Mouse (Mus musculus): ENCODE measurements at regions not wholly inside any gene's neighbourhood (a gene's known extent, or its start where the extent isn't known, plus 50 kb on each side); places are given as distances from the start of the nearest gene placed in this dataset.

- Histone ChIP-seq H3K36me3 (ENCODE audit: control insufficient read depth, insufficient read depth, low read length) (no peaks in the 10 kb centered on the region), H3K4me3 (ENCODE audit: low read length) (no peak overlapping the region), H3K4me1 (replicated peaks; ENCODE audit: control insufficient read depth, insufficient read depth, low read length) (0 out of 2 replicates have a peak, but pooled peaks cover 2% of the 10 kb centered on the region), H3K9me3 (ENCODE audit: control insufficient read depth, low read length) (no peaks in the 10 kb centered on the region), H3K27me3 (ENCODE audit: control insufficient read depth, insufficient read depth, low read depth, low read length) (no peaks in the 10 kb centered on the region), H3K27ac (ENCODE audit: low read length) (no peak overlapping the region), H3K4me2 (ENCODE audit: low read depth, low read length) (no peak overlapping the region), H3K9ac (ENCODE audit: low read length) (no peak overlapping the region)
- 52% methylated on average over 10 of the region's 10 CpGs for WGBS
- ATAC-seq (ENCODE audit: low read depth) = no peak
These were observed 54.0 kb upstream of the Cerkl start for GRCm38 (mm10) chr2:79510485-79511094.

DNA sequence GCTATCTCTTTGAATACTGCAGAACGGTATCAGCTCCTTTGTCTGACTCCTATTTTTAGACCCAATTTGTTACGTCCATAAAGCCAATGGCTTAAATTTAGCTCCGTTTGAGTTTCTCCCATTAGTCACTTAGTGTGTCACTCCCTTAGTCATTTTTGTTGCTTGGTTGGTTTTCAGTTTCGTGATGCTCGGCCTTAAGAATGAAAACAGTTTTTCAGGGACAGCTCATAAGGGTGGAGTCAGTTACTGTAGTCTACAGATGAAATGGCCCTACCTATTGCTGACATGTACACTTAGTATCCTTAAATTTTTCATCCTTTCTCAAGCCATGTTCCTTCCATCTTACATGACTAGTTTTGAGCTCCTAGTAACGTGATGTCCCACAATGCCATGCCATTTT is 54.5 kb upstream of the Cerkl start:
- H3K27me3 ChIP-seq (ENCODE audit: control insufficient read depth, insufficient read depth, low read depth, low read length) = no peaks in the 10 kb centered on the region
- 0 out of 2 replicates have a peak, but pooled peaks cover 2% of the 10 kb centered on the region for H3K4me1 ChIP-seq (replicated peaks; ENCODE audit: control insufficient read depth, insufficient read depth, low read length)
- no peaks in the 10 kb centered on the region for H3K36me3 ChIP-seq (ENCODE audit: control insufficient read depth, insufficient read depth, low read length)
- H3K4me3 ChIP-seq (ENCODE audit: low read length) = no peak overlapping the region
- 64% methylated on average over 6 of the region's 6 CpGs for WGBS
- no peak overlapping the region for H3K4me2 ChIP-seq (ENCODE audit: low read depth, low read length)
- H3K9me3 ChIP-seq (ENCODE audit: control insufficient read depth, low read length) = no peaks in the 10 kb centered on the region
- H3K27ac ChIP-seq (ENCODE audit: low read length) = no peak overlapping the region
- no peak overlapping the region for H3K9ac ChIP-seq (ENCODE audit: low read length)
- no peak for ATAC-seq (ENCODE audit: low read depth)

GRCm38 (mm10) chr2:79511676-79512323 is 55.2 kb upstream of the Cerkl start:
- Histone ChIP-seq H3K9ac (ENCODE audit: low read length) (no peak overlapping the region), H3K27me3 (ENCODE audit: control insufficient read depth, insufficient read depth, low read depth, low read length) (no peaks in the 10 kb centered on the region), H3K4me2 (ENCODE audit: low read depth, low read length) (peak overlapping the region; percentile 15), H3K27ac (ENCODE audit: low read length) (no peak overlapping the region), H3K4me3 (ENCODE audit: low read length) (no peak overlapping the region), H3K9me3 (ENCODE audit: control insufficient read depth, low read length) (no peaks in the 10 kb centered on the region), H3K4me1 (replicated peaks; ENCODE audit: control insufficient read depth, insufficient read depth, low read length) (0 out of 2 replicates have a peak, but pooled peaks cover 2% of the 10 kb centered on the region), H3K36me3 (ENCODE audit: control insufficient read depth, insufficient read depth, low read length) (no peaks in the 10 kb centered on the region)
- peak; percentile 28; the same call in 1 of the 2 replicates for ATAC-seq (ENCODE audit: low read depth)
- 20% methylated on average over 11 of the region's 11 CpGs for WGBS

DNA sequence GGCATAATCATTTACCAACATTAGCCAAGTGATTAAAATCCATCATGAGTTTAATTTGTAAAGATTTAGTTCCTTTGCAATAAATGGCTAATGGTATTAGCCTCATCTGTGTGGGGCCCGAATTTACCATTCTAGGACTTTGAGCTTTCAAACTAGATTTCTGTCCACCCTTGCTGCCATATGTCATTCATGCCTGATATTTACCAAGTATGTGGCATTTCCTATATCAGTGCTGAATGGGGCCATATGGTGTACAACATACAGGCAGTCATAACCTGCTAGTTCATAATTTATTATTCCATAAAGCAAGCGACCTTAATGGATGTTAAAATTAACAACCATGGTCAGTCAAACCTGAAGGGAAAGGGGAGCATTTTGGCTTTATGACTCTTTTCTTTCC is 55.8 kb upstream of the Cerkl start:
- Histone ChIP-seq H3K4me3 (ENCODE audit: low read length) (no peak overlapping the region), H3K27ac (ENCODE audit: low read length) (no peak overlapping the region), H3K36me3 (ENCODE audit: control insufficient read depth, insufficient read depth, low read length) (no peaks in the 10 kb centered on the region), H3K9ac (ENCODE audit: low read length) (no peak overlapping the region), H3K4me2 (ENCODE audit: low read depth, low read length) (no peak overlapping the region), H3K27me3 (ENCODE audit: control insufficient read depth, insufficient read depth, low read depth, low read length) (no peaks in the 10 kb centered on the region), H3K9me3 (ENCODE audit: control insufficient read depth, low read length) (no peaks in the 10 kb centered on the region), H3K4me1 (replicated peaks; ENCODE audit: control insufficient read depth, insufficient read depth, low read length) (0 out of 2 replicates have a peak, but pooled peaks cover 2% of the 10 kb centered on the region)
- 57% methylated on average over 2 of the region's 2 CpGs for WGBS
- no peak for ATAC-seq (ENCODE audit: low read depth)

GRCm38 (mm10) chr2:79513726-79514125 is 57.1 kb upstream of the Cerkl start:
- Histone ChIP-seq H3K4me1 (replicated peaks; ENCODE audit: control insufficient read depth, insufficient read depth, low read length) (peaks cover 6% of the 10 kb centered on the region; the same call in 1 of the 2 replicates), H3K4me2 (ENCODE audit: low read depth, low read length) (no peak overlapping the region), H3K9me3 (ENCODE audit: control insufficient read depth, low read length) (no peaks in the 10 kb centered on the region), H3K9ac (ENCODE audit: low read length) (no peak overlapping the region), H3K27ac (ENCODE audit: low read length) (no peak overlapping the region), H3K27me3 (ENCODE audit: control insufficient read depth, insufficient read depth, low read depth, low read length) (no peaks in the 10 kb centered on the region), H3K36me3 (ENCODE audit: control insufficient read depth, insufficient read depth, low read length) (no peaks in the 10 kb centered on the region), H3K4me3 (ENCODE audit: low read length) (no peak overlapping the region)
- 51% methylated on average over 3 of the region's 3 CpGs for WGBS
- no peak for ATAC-seq (ENCODE audit: low read depth)

DNA sequence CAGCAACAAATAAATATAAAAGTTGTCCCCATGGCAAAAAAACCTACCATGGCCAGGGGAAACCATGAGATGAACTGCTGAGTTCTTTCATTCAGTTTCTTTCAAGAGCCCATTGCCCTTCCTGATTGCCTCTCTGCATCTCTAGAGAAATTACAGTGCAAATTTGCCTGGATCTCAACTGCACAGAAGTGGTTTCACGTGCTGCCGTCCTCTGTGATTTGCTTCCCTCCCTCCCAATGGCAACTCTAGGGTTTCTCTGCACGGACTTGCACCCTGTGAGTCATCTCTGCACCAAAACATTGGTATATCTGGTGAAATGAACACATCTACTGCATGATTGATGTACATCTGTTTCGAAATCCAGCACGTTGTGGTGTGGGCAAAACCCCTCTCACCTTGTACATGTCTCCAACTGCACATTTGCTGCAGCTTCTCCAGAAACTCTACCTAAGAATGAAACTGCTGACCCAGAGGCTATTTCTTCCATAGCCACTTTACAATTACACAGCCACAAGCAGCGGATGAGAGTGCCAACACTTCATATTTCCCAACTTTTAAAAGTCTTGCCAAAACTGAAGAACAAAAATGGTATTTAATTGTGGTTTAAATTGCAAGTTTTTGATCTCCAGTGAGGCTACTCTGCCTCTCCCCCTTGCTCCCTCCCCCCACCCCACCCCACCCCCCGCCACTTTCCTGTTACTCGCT is 61.6 kb upstream of the Cerkl start:
- Histone ChIP-seq H3K4me2 (ENCODE audit: low read depth, low read length) (peak overlapping the region; percentile 31; the same call in 1 of the 2 replicates), H3K4me3 (ENCODE audit: low read length) (no peak overlapping the region), H3K9me3 (ENCODE audit: control insufficient read depth, low read length) (no peaks in the 10 kb centered on the region), H3K4me1 (replicated peaks; ENCODE audit: control insufficient read depth, insufficient read depth, low read length) (peaks cover 4% of the 10 kb centered on the region; the same call in 1 of the 2 replicates), H3K9ac (ENCODE audit: low read length) (no peak overlapping the region), H3K27me3 (ENCODE audit: control insufficient read depth, insufficient read depth, low read depth, low read length) (no peaks in the 10 kb centered on the region), H3K27ac (ENCODE audit: low read length) (peak overlapping the region; percentile 22; the same call in 1 of the 2 replicates), H3K36me3 (ENCODE audit: control insufficient read depth, insufficient read depth, low read length) (no peaks in the 10 kb centered on the region)
- WGBS = 37% methylated on average over 8 of the region's 8 CpGs
- ATAC-seq (ENCODE audit: low read depth) = peak; percentile 68; the same call in 1 of the 2 replicates

DNA sequence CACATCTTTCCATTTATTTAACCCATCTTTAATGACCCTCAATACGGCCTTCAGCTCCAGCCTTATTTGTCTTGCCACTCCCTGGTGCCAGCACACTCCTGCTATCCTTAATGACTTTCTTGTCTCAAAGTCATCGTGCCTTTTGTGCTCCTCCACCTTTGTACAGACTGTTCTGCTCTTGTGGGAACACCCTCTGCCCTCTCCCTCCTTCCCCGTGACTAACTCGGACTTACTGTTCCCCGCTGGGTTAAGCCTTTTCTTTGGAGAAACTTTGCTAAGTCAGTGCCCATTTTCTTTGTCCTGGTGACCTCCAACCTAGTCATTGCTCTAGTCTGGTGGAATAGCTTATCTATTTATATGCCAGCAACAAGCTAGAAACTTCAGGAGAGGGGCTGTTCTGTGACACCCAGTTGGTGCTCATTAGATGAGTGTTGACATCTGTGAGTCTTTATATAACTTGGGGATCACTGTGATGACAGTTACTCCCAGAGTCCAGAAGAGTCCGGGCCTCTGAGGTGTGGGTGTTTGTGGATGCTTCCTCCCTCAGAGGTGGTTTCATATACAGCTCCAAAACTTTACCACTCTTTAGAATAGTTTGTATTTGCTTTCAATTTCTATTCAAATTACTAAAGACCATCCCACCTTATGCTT is 63.3 kb upstream of the Cerkl start:
- Histone ChIP-seq H3K36me3 (ENCODE audit: control insufficient read depth, insufficient read depth, low read length) (no peaks in the 10 kb centered on the region), H3K4me1 (replicated peaks; ENCODE audit: control insufficient read depth, insufficient read depth, low read length) (peaks cover 4% of the 10 kb centered on the region; the same call in 1 of the 2 replicates), H3K9ac (ENCODE audit: low read length) (no peak overlapping the region), H3K9me3 (ENCODE audit: control insufficient read depth, low read length) (no peaks in the 10 kb centered on the region), H3K27me3 (ENCODE audit: control insufficient read depth, insufficient read depth, low read depth, low read length) (no peaks in the 10 kb centered on the region), H3K27ac (ENCODE audit: low read length) (no peak overlapping the region), H3K4me3 (ENCODE audit: low read length) (no peak overlapping the region), H3K4me2 (ENCODE audit: low read depth, low read length) (no peak overlapping the region)
- no peak for ATAC-seq (ENCODE audit: low read depth)
- 79% methylated on average over 6 of the region's 6 CpGs for WGBS

- H3K9ac ChIP-seq (ENCODE audit: low read length) = no peak overlapping the region
- H3K4me1 ChIP-seq (replicated peaks; ENCODE audit: control insufficient read depth, insufficient read depth, low read length) = no peaks in the 10 kb centered on the region
- no peaks in the 10 kb centered on the region for H3K9me3 ChIP-seq (ENCODE audit: control insufficient read depth, low read length)
- ATAC-seq (ENCODE audit: low read depth) = no peak
- no peak overlapping the region for H3K27ac ChIP-seq (ENCODE audit: low read length)
- no peaks in the 10 kb centered on the region for H3K27me3 ChIP-seq (ENCODE audit: control insufficient read depth, insufficient read depth, low read depth, low read length)
- H3K4me3 ChIP-seq (ENCODE audit: low read length) = no peak overlapping the region
- 73% methylated on average over 4 of the region's 4 CpGs for WGBS
- no peak overlapping the region for H3K4me2 ChIP-seq (ENCODE audit: low read depth, low read length)
- H3K36me3 ChIP-seq (ENCODE audit: control insufficient read depth, insufficient read depth, low read length) = no peaks in the 10 kb centered on the region
These were observed 66.9 kb upstream of the Cerkl start for GRCm38 (mm10) chr2:79523441-79523840.

DNA sequence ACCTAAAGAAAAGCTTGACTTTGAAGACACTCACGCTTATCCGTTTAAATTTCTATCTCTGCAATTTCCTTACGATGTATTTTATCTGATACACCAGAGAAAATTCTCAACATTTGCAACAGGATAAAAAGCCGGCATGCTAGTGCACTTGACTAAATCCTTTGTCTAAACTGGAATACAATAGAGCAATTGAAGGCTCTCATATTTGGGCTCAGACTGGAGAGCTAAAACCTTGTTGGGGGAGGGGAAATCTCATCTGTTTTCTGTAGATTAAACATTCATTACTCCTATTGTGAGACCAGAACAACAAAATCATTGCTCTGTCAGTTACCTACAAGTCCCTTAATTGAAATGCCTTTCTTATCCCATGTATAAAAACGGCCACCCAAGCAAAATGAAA is 70.9 kb upstream of the Cerkl start:
- H3K9ac ChIP-seq (ENCODE audit: low read length) = no peak overlapping the region
- no peaks in the 10 kb centered on the region for H3K36me3 ChIP-seq (ENCODE audit: control insufficient read depth, insufficient read depth, low read length)
- H3K27ac ChIP-seq (ENCODE audit: low read length) = no peak overlapping the region
- ATAC-seq (ENCODE audit: low read depth) = no peak
- no peaks in the 10 kb centered on the region for H3K4me1 ChIP-seq (replicated peaks; ENCODE audit: control insufficient read depth, insufficient read depth, low read length)
- H3K9me3 ChIP-seq (ENCODE audit: control insufficient read depth, low read length) = no peaks in the 10 kb centered on the region
- WGBS = 61% methylated on average over 5 of the region's 5 CpGs
- H3K27me3 ChIP-seq (ENCODE audit: control insufficient read depth, insufficient read depth, low read depth, low read length) = no peaks in the 10 kb centered on the region
- no peak overlapping the region for H3K4me3 ChIP-seq (ENCODE audit: low read length)
- H3K4me2 ChIP-seq (ENCODE audit: low read depth, low read length) = no peak overlapping the region
